Mouse (Mus musculus) MEL (cell line): ENCODE data around the gene Pdzd2.

Source experiments
- POLR2A ChIP-seq, 2 experiments: IDR thresholded peaks; 2 replicates each; pipeline ENCODE4 v1.6.1; 2011 to 2012; ENCODE audit warnings: low read length in 2 of 2, mild to moderate bottlenecking in 2 of 2, control low read depth in 1 of 2, improper control_type of control experiment in 1 of 2, low read depth in 1 of 2, moderate library complexity in 1 of 2; ENCODE audit not compliant: control insufficient read depth in 1 of 2, insufficient read depth in 1 of 2, poor library complexity in 1 of 2
- SMC3 ChIP-seq: IDR thresholded peaks from 2 replicates; pipeline ENCODE4 v1.6.1; 2011; ENCODE audit warnings: low read depth, low read length, improper control_type of control experiment

DNA sequence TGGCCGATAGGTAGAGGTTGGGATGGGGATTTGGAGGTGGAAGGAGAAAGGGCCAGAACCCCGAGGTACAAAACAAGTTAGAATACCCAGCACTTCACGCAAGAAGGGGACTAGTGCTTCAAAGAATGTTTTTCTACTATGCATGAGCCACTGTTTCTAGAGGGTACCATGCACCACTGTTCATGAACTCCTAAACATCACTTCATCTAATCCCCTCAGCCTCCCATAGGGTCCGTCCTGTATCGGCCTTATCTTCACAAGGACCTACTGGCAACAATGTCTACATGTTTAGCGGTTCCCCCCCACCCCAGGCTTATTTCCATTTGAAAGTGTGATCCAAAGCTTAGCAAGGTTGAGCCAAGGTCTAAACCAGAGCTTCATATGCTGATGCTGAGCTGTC is 162.0 kb downstream of the Pdzd2 start:
- TF ChIP-seq POLR2A (IDR thresholded peaks at IDR 0.05; ENCODE audit: control insufficient read depth in 1 of 2, insufficient read depth in 1 of 2, low read depth in 1 of 2, low read length in 2 of 2, poor library complexity in 1 of 2), result no peak
- TF ChIP-seq SMC3, result no peak
